Mouse (Mus musculus): ENCODE measurements at regions not wholly inside any gene's neighbourhood (a gene's known extent, or its start where the extent isn't known, plus 50 kb on each side); places are given as distances from the start of the nearest gene placed in this dataset.
"Not testable (repeated sequence)": the region's sequence is repeated elsewhere in the genome, so short reads cannot be mapped to it uniquely, and the experiment has no call there.

- DNase-seq, result no peak
Observed at GRCm38 (mm10) chr9:98091105-98091504, 58.1 kb upstream of the Clstn2 start.

GRCm38 (mm10) chr9:98095064-98095790, 62.2 kb upstream of the Clstn2 start:
- DNase-seq, result no peak

GRCm38 (mm10) chr9:98123390-98123789, 90.4 kb upstream of the Clstn2 start:
- DNase-seq, result peak; percentile 1

- no peak for DNase-seq
Observed at GRCm38 (mm10) chr9:98129596-98129995, 96.6 kb upstream of the Clstn2 start.

GRCm38 (mm10) chr9:98130849-98131248, 97.9 kb upstream of the Clstn2 start:
- DNase-seq, result no peak

GRCm38 (mm10) chr9:98140546-98140945, 107.6 kb upstream of the Clstn2 start:
- no peak for DNase-seq

- no peak for DNase-seq
Observed at GRCm38 (mm10) chr9:98142121-98142520, 109.1 kb upstream of the Clstn2 start.

- no peak for DNase-seq
Observed at GRCm38 (mm10) chr9:98146901-98147300, 113.9 kb upstream of the Clstn2 start.

- DNase-seq, result no peak
Observed at GRCm38 (mm10) chr9:98158421-98158820, 125.4 kb upstream of the Clstn2 start.

GRCm38 (mm10) chr9:98164489-98164888, 122.7 kb upstream of the Nmnat3 start:
- DNase-seq, result no peak

GRCm38 (mm10) chr9:98174056-98174455, 113.2 kb upstream of the Nmnat3 start:
- no peak for DNase-seq

- DNase-seq, result no peak
Observed at GRCm38 (mm10) chr9:98176701-98177380, 110.4 kb upstream of the Nmnat3 start.

GRCm38 (mm10) chr9:98180766-98181165, 106.5 kb upstream of the Nmnat3 start:
- DNase-seq, result no peak

GRCm38 (mm10) chr9:98186757-98187300, 100.4 kb upstream of the Nmnat3 start:
- DNase-seq, result no peak

- no peak for DNase-seq
Observed at GRCm38 (mm10) chr9:98194356-98194755, 92.9 kb upstream of the Nmnat3 start.

- no peak for DNase-seq
Observed at GRCm38 (mm10) chr9:98218824-98219223, 68.4 kb upstream of the Nmnat3 start.

GRCm38 (mm10) chr9:98220367-98220766, 66.9 kb upstream of the Nmnat3 start:
- no peak for DNase-seq

- no peak for DNase-seq
Observed at GRCm38 (mm10) chr9:98221766-98222165, 65.5 kb upstream of the Nmnat3 start.

GRCm38 (mm10) chr9:98228226-98228625, 59.0 kb upstream of the Nmnat3 start:
- DNase-seq, result no peak

- no peak for DNase-seq
Observed at GRCm38 (mm10) chr9:98228907-98229306, 58.3 kb upstream of the Nmnat3 start.

- not testable (repeated sequence) for DNase-seq
Observed at GRCm38 (mm10) chr9:98234731-98235130, 52.5 kb upstream of the Nmnat3 start.

Data from adrenal gland, adult 8-10 months (tissue).